Mouse (Mus musculus) forebrain, embryonic 10.5 days (tissue): ENCODE measurements around the gene Ypel2. TPM values are rescaled to one million over a fixed set of nuclear protein-coding genes. Genes with fewer than 3 reads are reported as not detected.

Experiments used
- DNase-seq: peaks from one replicate; pipeline ENCODE4 v3.0.0-alpha.2; 2017; ENCODE audit warnings: low spot score; ENCODE audit errors: extremely low spot score
- H3K27ac ChIP-seq: fragments of 300-500 bp; sonication (generic); 2 replicates; pipeline ENCODE4 v1.5.1; 2016; ENCODE audit warnings: mild to moderate bottlenecking
- H3K27me3 ChIP-seq: fragments of 300-500 bp; sonication (generic); 2 replicates; pipeline ENCODE4 v1.6.1; 2016; ENCODE audit warnings: mild to moderate bottlenecking; ENCODE audit not compliant: poor library complexity, severe bottlenecking
- H3K36me3 ChIP-seq: fragments of 300-500 bp; sonication (generic); replicated peaks from 2 replicates; pipeline ENCODE4 v1.6.1; 2016; ENCODE audit warnings: mild to moderate bottlenecking, moderate library complexity
- H3K4me1 ChIP-seq: fragments of 300-500 bp; sonication (generic); 2 replicates; pipeline ENCODE4 v1.6.1; 2016
- H3K4me3 ChIP-seq: fragments of 300-500 bp; sonication (generic); 2 replicates; pipeline ENCODE4 v1.5.1; 2016; ENCODE audit warnings: mild to moderate bottlenecking, moderate library complexity
- H3K9me3 ChIP-seq: fragments of 300-500 bp; sonication (generic); 2 replicates; pipeline ENCODE4 v1.6.1; 2016; ENCODE audit warnings: mild to moderate bottlenecking, moderate library complexity
- WGBS: fragments of 180-500 bp; shearing (Covaris S2); methylation state at CpG from one replicate; pipeline ENCODE4 v1.1.7; 2016; 5-methylcytosine and 5-hydroxymethylcytosine counted together
- polyA plus RNA-seq: library from polyadenylated mRNA; unstranded; fragments of >200 nt; fragmentation: Nextera tagmentation; extraction: Ambion mirVana; gene quantifications from 2 replicates; pipeline ENCODE4 v1.2.1, GENCODE M21; 2016

Gene Ypel2
- polyA plus RNA-seq, 1 experiment from 2014 or later = 2.9 TPM

- DNase-seq = peak; percentile 80
- Histone ChIP-seq H3K27me3 (peaks cover 17% of the 10 kb centered on the region), H3K27ac (peak overlapping the region; percentile 57), H3K4me3 (peak overlapping the region; percentile 52), H3K4me1 (peaks cover 49% of the 10 kb centered on the region), H3K9me3 (no peaks in the 10 kb centered on the region), H3K36me3 (no peaks in the 10 kb centered on the region)
- 6% methylated on average over 19 of the region's 19 CpGs for WGBS
These were observed 99.3 kb downstream of the Ypel2 start for GRCm38 (mm10) chr11:86894171-86894577.

GRCm38 (mm10) chr11:86892996-86893670, 100.4 kb downstream of the Ypel2 start:
- no peak for DNase-seq
- no peak overlapping the region for H3K4me3 ChIP-seq
- 84% methylated on average over 15 of the region's 15 CpGs for WGBS
- no peak overlapping the region for H3K27ac ChIP-seq
- H3K4me1 ChIP-seq = peaks cover 44% of the 10 kb centered on the region
- no peaks in the 10 kb centered on the region for H3K9me3 ChIP-seq
- H3K27me3 ChIP-seq = peaks cover 14% of the 10 kb centered on the region
- H3K36me3 ChIP-seq = no peaks in the 10 kb centered on the region

Other genes with a start within 250 kb of the Ypel2 start
- 137 and 141 TPM in 2 replicates for gene Cltc, start 236.1 kb downstream of the Ypel2 start, polyA plus RNA-seq
- gene Dhx40, start 186.0 kb downstream of the Ypel2 start, polyA plus RNA-seq = 39.7 and 41.6 TPM in 2 replicates
- 42.5 and 45.3 TPM in 2 replicates for gene Gdpd1, start 80.4 kb upstream of the Ypel2 start, polyA plus RNA-seq
- 24.6 and 27.5 TPM in 2 replicates for gene Smg8, start 93.1 kb upstream of the Ypel2 start, polyA plus RNA-seq
- gene Prr11, start 115.0 kb upstream of the Ypel2 start, polyA plus RNA-seq = 17.6 and 17.7 TPM in 2 replicates
- gene Ska2, start 115.5 kb upstream of the Ypel2 start, polyA plus RNA-seq = 112 and 119 TPM in 2 replicates
- 75.0 and 76.2 TPM in 2 replicates for gene Trim37, start 133.4 kb upstream of the Ypel2 start, polyA plus RNA-seq